Mouse (Mus musculus) thymus, postnatal 14 days (tissue): ENCODE measurements around the gene Rsph9.

Source experiments
- DNase-seq: peaks from one replicate; pipeline ENCODE4 v3.0.0; 2021

Rsph9 gene

GRCm38 (mm10) chr17:46138563-46139236 is 5.3 kb downstream of the Rsph9 start:
- no peak for DNase-seq

- DNase-seq, result no peak
These were observed 11.2 kb downstream of the Rsph9 start for GRCm38 (mm10) chr17:46132862-46133261.

- peak; percentile 79 for DNase-seq
These were observed 11.8 kb downstream of the Rsph9 start for GRCm38 (mm10) chr17:46132058-46132718.

- DNase-seq, result no peak
These were observed 14.1 kb downstream of the Rsph9 start for GRCm38 (mm10) chr17:46129741-46130498.

- DNase-seq, result no peak
These were observed 16.1 kb downstream of the Rsph9 start for GRCm38 (mm10) chr17:46127814-46128493.

- DNase-seq, result no peak
These were observed 17.4 kb downstream of the Rsph9 start for GRCm38 (mm10) chr17:46126608-46127007.

GRCm38 (mm10) chr17:46123953-46124700 is 19.9 kb downstream of the Rsph9 start:
- no peak for DNase-seq

GRCm38 (mm10) chr17:46123285-46123684 is 20.7 kb downstream of the Rsph9 start:
- no peak for DNase-seq

- no peak for DNase-seq
These were observed 21.2 kb downstream of the Rsph9 start for GRCm38 (mm10) chr17:46122791-46123190.

GRCm38 (mm10) chr17:46119641-46120040 is 24.4 kb downstream of the Rsph9 start:
- DNase-seq, result no peak

GRCm38 (mm10) chr17:46118423-46118850 is 25.6 kb downstream of the Rsph9 start:
- no peak for DNase-seq

GRCm38 (mm10) chr17:46117623-46118422 is 26.2 kb downstream of the Rsph9 start:
- DNase-seq, result no peak

GRCm38 (mm10) chr17:46116881-46117280 is 27.1 kb downstream of the Rsph9 start:
- DNase-seq, result no peak

- DNase-seq, result no peak
These were observed 27.9 kb downstream of the Rsph9 start for GRCm38 (mm10) chr17:46116138-46116537.

GRCm38 (mm10) chr17:46115489-46115888 is 28.5 kb downstream of the Rsph9 start:
- no peak for DNase-seq

- DNase-seq, result peak; percentile 85
These were observed 33.4 kb downstream of the Rsph9 start, which contains the start of gene Mrps18a for GRCm38 (mm10) chr17:46110402-46111289. Mrps18a (plus strand) TSS chr17:46110986.

- no peak for DNase-seq
These were observed 35.7 kb downstream of the Rsph9 start for GRCm38 (mm10) chr17:46108286-46108685.

- DNase-seq, result no peak
These were observed 39.5 kb downstream of the Rsph9 start for GRCm38 (mm10) chr17:46104487-46104886.

- no peak for DNase-seq
These were observed 41.3 kb downstream of the Rsph9 start for GRCm38 (mm10) chr17:46102608-46103159.

GRCm38 (mm10) chr17:46101906-46102305 is 42.1 kb downstream of the Rsph9 start:
- DNase-seq, result no peak
